Mouse (Mus musculus) adrenal gland, adult 10 weeks (tissue): ENCODE data around the gene Smoc2. TPM values are rescaled to one million over a fixed set of nuclear protein-coding genes. Genes with fewer than 3 reads are reported as not detected.

Experiments
- polyA plus RNA-seq: library from polyadenylated mRNA; stranded (reverse); fragments of 350-450 nt; fragmentation: Illumina TruSeq; extraction: RNeasy Lipid Tissue Mini Kit (QIAGEN cat#74804); gene quantifications from one replicate; pipeline ENCODE4 v1.2.3, GENCODE M21; 2014; ENCODE audit warnings: low read depth, low replicate concordance

Smoc2 gene
- 30.4 TPM for polyA plus RNA-seq

DNA sequence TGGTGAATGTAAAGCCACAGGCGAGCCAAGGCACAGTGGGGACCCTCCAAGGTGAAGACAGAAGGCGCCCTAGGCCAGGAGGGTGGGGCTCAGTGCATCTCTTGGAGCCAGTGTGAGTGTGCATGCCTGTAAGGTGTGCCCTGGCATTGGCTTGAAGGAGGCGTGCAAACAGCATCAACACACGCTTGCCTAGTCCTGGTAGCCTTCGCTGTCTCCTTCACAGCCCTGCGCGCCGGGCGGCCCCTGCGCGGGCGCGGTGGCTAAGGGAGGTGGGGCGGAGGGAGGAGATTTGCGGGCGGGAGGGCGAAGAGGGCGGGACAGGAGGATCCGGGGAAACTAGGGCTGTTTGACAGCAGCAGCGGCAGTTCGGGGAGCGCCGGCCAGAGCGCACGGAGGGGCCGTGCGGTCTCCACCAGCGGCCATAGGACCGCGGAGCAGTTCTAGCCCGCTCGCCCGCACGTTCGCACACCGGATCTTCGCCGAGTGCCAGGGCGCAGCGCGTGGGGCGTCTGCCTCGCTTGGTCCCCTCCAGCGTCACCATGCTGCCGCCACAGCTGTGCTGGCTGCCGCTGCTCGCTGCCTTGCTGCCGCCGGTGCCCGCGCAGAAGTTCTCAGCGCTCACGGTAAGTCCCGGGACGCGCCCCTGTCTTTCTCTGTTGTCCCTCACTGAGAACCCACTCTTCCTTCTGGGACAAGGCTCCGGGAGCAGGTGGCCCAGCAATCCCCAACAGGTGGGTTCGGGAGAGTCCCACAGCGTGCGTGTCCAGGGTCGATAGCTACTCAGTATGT is at the start of gene Smoc2:
Smoc2 (plus strand) TSS at position 330 of the 789 bp plus-strand sequence.

Other genes starting within 250 kb of the Smoc2 start
- not detected for gene Gm7358, start 220.0 kb upstream of the Smoc2 start, polyA plus RNA-seq
- gene Dact2, start 75.2 kb upstream of the Smoc2 start, polyA plus RNA-seq: not detected